Mouse (Mus musculus): ENCODE measurements around the gene Nbea. TPM values are rescaled to one million over a fixed set of nuclear protein-coding genes. Genes with fewer than 3 reads are reported as not detected.

Nbea gene
- polyA plus RNA-seq, 1 experiment: 3.2 TPM

- H3K4me3 ChIP-seq (ENCODE audit: insufficient read depth, poor library complexity, severe bottlenecking): no peak overlapping the region
- no peaks in the 10 kb centered on the region for H3K36me3 ChIP-seq (ENCODE audit: control insufficient read depth, insufficient read depth)
- H3K79me2 ChIP-seq (ENCODE audit: control insufficient read depth, insufficient read depth): no peaks in the 10 kb centered on the region
- H3K27me3 ChIP-seq (ENCODE audit: control insufficient read depth, insufficient read depth, insufficient read length): no peaks in the 10 kb centered on the region
- TF ChIP-seq MAX (IDR thresholded peaks at IDR 0.05) (no peak), CTCF (IDR thresholded peaks at IDR 0.05; ENCODE audit: control insufficient read depth, insufficient read depth, insufficient read length) (no peak), MYOG (IDR thresholded peaks at IDR 0.05; ENCODE audit: control insufficient read depth, extremely low read depth, insufficient read length) (no peak), USF1 (IDR thresholded peaks at IDR 0.05; ENCODE audit: low read depth) (no peak), FOSL1 (IDR thresholded peaks at IDR 0.05; ENCODE audit: insufficient read depth, low read length, poor library complexity, severe bottlenecking) (no peak), MYOD1 (IDR thresholded peaks at IDR 0.05; ENCODE audit: control insufficient read depth, insufficient read length, low read depth) (no peak), CEBPB (IDR thresholded peaks at IDR 0.05; ENCODE audit: low read depth) (no peak)
- no peaks in the 10 kb centered on the region for H3K79me3 ChIP-seq (ENCODE audit: low read depth)
- H3ac ChIP-seq (ENCODE audit: control insufficient read depth, insufficient read length, low read depth): no peak overlapping the region
These were observed 531.6 kb downstream of the Nbea start for GRCm38 (mm10) chr3:55651877-55652276.

- no peaks in the 10 kb centered on the region for H3K27me3 ChIP-seq (ENCODE audit: control insufficient read depth, insufficient read depth, insufficient read length)
- TF ChIP-seq CTCF (IDR thresholded peaks at IDR 0.05; ENCODE audit: control insufficient read depth, insufficient read depth, insufficient read length): no peak
- TF ChIP-seq MYOG (IDR thresholded peaks at IDR 0.05; ENCODE audit: control insufficient read depth, extremely low read depth, insufficient read length): no peak
- TF ChIP-seq MAX (IDR thresholded peaks at IDR 0.05): no peak
- no peak for TF ChIP-seq FOSL1 (IDR thresholded peaks at IDR 0.05; ENCODE audit: insufficient read depth, low read length, poor library complexity, severe bottlenecking)
- TF ChIP-seq MYOD1 (IDR thresholded peaks at IDR 0.05; ENCODE audit: control insufficient read depth, insufficient read length, low read depth): no peak
- TF ChIP-seq USF1 (IDR thresholded peaks at IDR 0.05; ENCODE audit: low read depth): no peak
- H3K79me3 ChIP-seq (ENCODE audit: low read depth): no peaks in the 10 kb centered on the region
- H3K4me3 ChIP-seq (ENCODE audit: insufficient read depth, poor library complexity, severe bottlenecking): no peak overlapping the region
- no peak overlapping the region for H3ac ChIP-seq (ENCODE audit: control insufficient read depth, insufficient read length, low read depth)
- no peaks in the 10 kb centered on the region for H3K79me2 ChIP-seq (ENCODE audit: control insufficient read depth, insufficient read depth)
- H3K36me3 ChIP-seq (ENCODE audit: control insufficient read depth, insufficient read depth): no peaks in the 10 kb centered on the region
These were observed 534.0 kb downstream of the Nbea start for GRCm38 (mm10) chr3:55649541-55649940.

- Histone ChIP-seq H3ac (ENCODE audit: control insufficient read depth, insufficient read length, low read depth) (no peak overlapping the region), H3K36me3 (ENCODE audit: control insufficient read depth, insufficient read depth) (no peaks in the 10 kb centered on the region), H3K4me3 (ENCODE audit: insufficient read depth, poor library complexity, severe bottlenecking) (no peak overlapping the region), H3K27me3 (ENCODE audit: control insufficient read depth, insufficient read depth, insufficient read length) (no peaks in the 10 kb centered on the region), H3K79me3 (ENCODE audit: low read depth) (no peaks in the 10 kb centered on the region), H3K79me2 (ENCODE audit: control insufficient read depth, insufficient read depth) (no peaks in the 10 kb centered on the region)
- TF ChIP-seq MAX (IDR thresholded peaks at IDR 0.05) (no peak), USF1 (IDR thresholded peaks at IDR 0.05; ENCODE audit: low read depth) (no peak), FOSL1 (IDR thresholded peaks at IDR 0.05; ENCODE audit: insufficient read depth, low read length, poor library complexity, severe bottlenecking) (no peak), CTCF (IDR thresholded peaks at IDR 0.05; ENCODE audit: control insufficient read depth, insufficient read depth, insufficient read length) (no peak), CEBPB (IDR thresholded peaks at IDR 0.05; ENCODE audit: low read depth) (no peak), MYOD1 (IDR thresholded peaks at IDR 0.05; ENCODE audit: control insufficient read depth, insufficient read length, low read depth) (no peak), MYOG (IDR thresholded peaks at IDR 0.05; ENCODE audit: control insufficient read depth, extremely low read depth, insufficient read length) (no peak)
These were observed 535.2 kb downstream of the Nbea start for GRCm38 (mm10) chr3:55648299-55648698.

GRCm38 (mm10) chr3:55647176-55647575, 536.3 kb downstream of the Nbea start:
- Histone ChIP-seq H3ac (ENCODE audit: control insufficient read depth, insufficient read length, low read depth) (no peak overlapping the region), H3K36me3 (ENCODE audit: control insufficient read depth, insufficient read depth) (no peaks in the 10 kb centered on the region), H3K27me3 (ENCODE audit: control insufficient read depth, insufficient read depth, insufficient read length) (no peaks in the 10 kb centered on the region), H3K79me3 (ENCODE audit: low read depth) (no peaks in the 10 kb centered on the region), H3K79me2 (ENCODE audit: control insufficient read depth, insufficient read depth) (no peaks in the 10 kb centered on the region), H3K4me3 (ENCODE audit: insufficient read depth, poor library complexity, severe bottlenecking) (no peak overlapping the region)
- no peak for TF ChIP-seq CEBPB (IDR thresholded peaks at IDR 0.05; ENCODE audit: low read depth)

GRCm38 (mm10) chr3:55646437-55646836, 537.1 kb downstream of the Nbea start:
- TF ChIP-seq USF1 (IDR thresholded peaks at IDR 0.05; ENCODE audit: low read depth) (no peak), CTCF (IDR thresholded peaks at IDR 0.05; ENCODE audit: control insufficient read depth, insufficient read depth, insufficient read length) (no peak), MAX (IDR thresholded peaks at IDR 0.05) (no peak), CEBPB (IDR thresholded peaks at IDR 0.05; ENCODE audit: low read depth) (no peak), MYOG (IDR thresholded peaks at IDR 0.05; ENCODE audit: control insufficient read depth, extremely low read depth, insufficient read length) (no peak)
- Histone ChIP-seq H3K79me2 (ENCODE audit: control insufficient read depth, insufficient read depth) (no peaks in the 10 kb centered on the region), H3K79me3 (ENCODE audit: low read depth) (no peaks in the 10 kb centered on the region)

GRCm38 (mm10) chr3:55644035-55644618, 539.4 kb downstream of the Nbea start:
- no peaks in the 10 kb centered on the region for H3K36me3 ChIP-seq (ENCODE audit: control insufficient read depth, insufficient read depth)
- H3K79me3 ChIP-seq (ENCODE audit: low read depth): no peaks in the 10 kb centered on the region
- H3K79me2 ChIP-seq (ENCODE audit: control insufficient read depth, insufficient read depth): no peaks in the 10 kb centered on the region
- no peaks in the 10 kb centered on the region for H3K27me3 ChIP-seq (ENCODE audit: control insufficient read depth, insufficient read depth, insufficient read length)
- TF ChIP-seq MAX (IDR thresholded peaks at IDR 0.05): no peak
- no peak overlapping the region for H3K4me3 ChIP-seq (ENCODE audit: insufficient read depth, poor library complexity, severe bottlenecking)
- no peak overlapping the region for H3ac ChIP-seq (ENCODE audit: control insufficient read depth, insufficient read length, low read depth)

More at GRCm38 (mm10) chr3:55646437-55646836, 537.1 kb downstream of the Nbea start:
- Histone ChIP-seq H3ac (ENCODE audit: control insufficient read depth, insufficient read length, low read depth) (no peak overlapping the region), H3K36me3 (ENCODE audit: control insufficient read depth, insufficient read depth) (no peaks in the 10 kb centered on the region), H3K27me3 (ENCODE audit: control insufficient read depth, insufficient read depth, insufficient read length) (no peaks in the 10 kb centered on the region), H3K4me3 (ENCODE audit: insufficient read depth, poor library complexity, severe bottlenecking) (no peak overlapping the region)
